Mouse (Mus musculus): ENCODE results near the gene Kmt5b. TPM values are rescaled to one million over a fixed set of nuclear protein-coding genes. Genes with fewer than 3 reads are reported as not detected.
A peak's percentile ranks its signal among the peaks of the same experiment; 100 is the strongest.

Gene Kmt5b
- total RNA-seq, 2 experiments from 2014 or later, result 50.7 to 52.3 TPM

DNA sequence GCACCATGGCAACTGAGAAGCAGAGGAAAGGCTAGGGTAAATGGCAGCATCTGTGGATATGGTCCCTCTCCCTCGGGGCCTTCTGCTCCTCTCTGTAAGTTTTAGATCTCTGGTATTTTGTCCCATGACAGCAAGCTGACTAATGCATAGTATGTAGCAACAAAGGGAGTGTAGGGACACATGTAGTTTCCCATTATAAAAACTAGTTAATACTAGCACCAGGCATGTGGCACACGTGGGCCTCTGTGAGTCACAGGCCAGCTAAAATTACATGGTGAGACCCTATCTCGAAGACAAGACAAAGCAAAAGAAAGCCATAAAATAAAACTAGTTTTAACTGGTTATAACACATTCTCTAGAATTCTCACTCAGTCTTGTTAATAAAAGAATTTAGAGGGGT is 71.7 kb downstream of the Kmt5b start:
- intact Hi-C loops (cut with DNase I), result no loop called here
- DNase-seq (ENCODE audit: low spot score in 2 of 2), result no peak

- intact Hi-C loops (cut with DNase I), result no loop called here
These were observed 72.5 kb downstream of the Kmt5b start for GRCm38 (mm10) chr19:3839686-3840085.

GRCm38 (mm10) chr19:3840214-3840651 is 73.0 kb downstream of the Kmt5b start:
- intact Hi-C loops (cut with DNase I), result no loop called here
- peak in 1 of 2 experiments; percentile 18 for DNase-seq (ENCODE audit: low spot score in 2 of 2)

More at GRCm38 (mm10) chr19:3839686-3840085, 72.5 kb downstream of the Kmt5b start:
- DNase-seq (ENCODE audit: low spot score in 2 of 2), result no peak

- DNase-seq (ENCODE audit: low spot score in 2 of 2), result no peak
- intact Hi-C loops (cut with DNase I), result no loop called here
These were observed 73.5 kb downstream of the Kmt5b start for GRCm38 (mm10) chr19:3840685-3841084.

DNA sequence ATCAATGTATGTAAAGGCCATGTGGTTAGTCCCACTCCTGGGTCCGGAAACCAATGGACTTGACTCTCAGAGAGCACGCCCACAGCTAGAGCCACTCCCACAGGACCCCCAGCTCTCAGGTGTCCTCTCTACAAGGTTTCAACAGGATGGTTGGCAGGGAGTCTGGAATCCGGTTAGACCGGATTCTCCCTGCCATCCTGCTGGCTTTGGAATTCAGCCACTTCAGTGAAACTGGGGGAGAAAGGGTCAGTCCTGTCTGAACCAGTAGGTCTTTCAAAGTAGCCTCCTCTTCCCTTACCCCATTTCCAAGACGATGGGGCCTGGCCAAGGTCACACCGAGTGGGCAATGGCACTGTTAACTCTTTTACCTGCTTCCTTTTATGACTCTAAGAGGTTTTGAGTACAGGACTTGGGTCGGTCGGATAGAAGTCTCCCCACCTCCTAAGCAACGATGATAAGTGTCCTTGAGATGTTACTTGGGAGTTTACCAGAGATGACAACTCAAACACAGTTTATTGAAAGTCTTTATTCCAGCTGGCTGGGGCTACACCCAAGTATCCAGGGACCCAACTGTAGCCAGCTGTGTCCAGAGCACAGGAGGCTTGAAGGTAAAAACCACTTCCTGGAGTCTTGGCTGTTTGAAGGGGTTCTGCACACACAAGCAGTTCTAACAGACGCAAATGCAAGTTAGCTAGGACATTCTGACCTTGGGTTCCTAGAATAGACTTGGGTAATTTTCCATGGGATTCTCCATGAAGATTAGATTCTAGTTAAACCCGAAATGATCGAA is 75.3 kb downstream of the Kmt5b start:
- DNase-seq (ENCODE audit: low spot score in 2 of 2), result no peak
- intact Hi-C loops (cut with DNase I), result no loop called here

DNA sequence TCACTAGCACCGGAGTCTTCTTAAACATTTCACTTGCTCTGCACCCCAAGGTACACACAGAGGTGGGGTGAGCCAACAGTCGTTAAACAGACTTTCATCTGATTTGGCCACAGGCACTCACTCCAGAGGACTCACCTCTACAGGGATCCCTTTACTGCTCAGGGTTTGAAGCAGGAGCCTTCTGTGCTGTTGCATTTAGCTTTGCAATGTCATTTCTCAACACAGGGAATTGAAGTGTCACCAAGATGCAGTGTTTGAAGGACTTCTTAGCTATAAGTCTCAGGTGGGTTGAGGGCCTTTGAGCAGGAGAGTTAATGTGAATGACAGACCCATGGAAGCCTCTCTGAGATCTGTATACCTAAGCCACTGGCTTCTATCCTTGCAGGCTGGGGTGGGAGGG is 76.4 kb downstream of the Kmt5b start:
- intact Hi-C loops (cut with DNase I), result no loop called here
- DNase-seq (ENCODE audit: low spot score in 2 of 2), result no peak

GRCm38 (mm10) chr19:3844836-3845235 is 77.6 kb downstream of the Kmt5b start:
- intact Hi-C loops (cut with DNase I), result no loop called here
- no peak for DNase-seq (ENCODE audit: low spot score in 2 of 2)

- DNase-seq (ENCODE audit: low spot score in 2 of 2), result no peak
- intact Hi-C loops (cut with DNase I), result no loop called here
These were observed 78.1 kb downstream of the Kmt5b start for GRCm38 (mm10) chr19:3845339-3845738.

DNA sequence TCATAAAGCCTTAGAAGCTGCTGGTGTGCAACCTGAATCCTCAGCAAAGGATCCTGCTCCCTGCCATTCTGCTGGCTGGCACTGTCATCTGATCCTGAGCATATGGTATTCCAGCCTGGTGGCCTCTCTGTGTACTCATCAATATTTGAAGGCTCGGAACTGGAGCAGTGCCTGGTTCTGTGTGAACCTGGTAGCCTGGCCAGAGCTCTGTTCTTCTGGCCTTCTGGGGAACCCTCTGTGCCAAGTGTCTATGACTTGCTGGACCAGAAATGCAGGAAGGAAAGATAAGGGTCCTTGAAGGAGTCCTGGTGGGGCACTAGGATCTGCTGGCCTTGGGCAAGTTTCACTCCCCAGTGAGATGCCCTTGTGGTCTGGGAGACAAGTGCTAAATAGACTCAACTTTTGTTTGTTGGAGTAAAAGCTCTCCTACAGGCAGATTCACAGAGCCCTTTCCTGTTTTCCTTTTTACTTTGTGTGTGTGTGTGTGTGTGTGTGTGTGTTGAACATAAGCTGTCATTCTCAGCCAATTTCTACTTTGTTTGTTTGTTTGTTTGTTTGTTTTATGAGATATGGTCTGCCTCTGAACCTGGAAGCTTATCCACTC is 78.7 kb downstream of the Kmt5b start:
- intact Hi-C loops (cut with DNase I), result no loop called here

GRCm38 (mm10) chr19:3846676-3847604 is 79.7 kb downstream of the Kmt5b start:
- intact Hi-C loops (cut with DNase I), result no loop called here
- no peak for DNase-seq (ENCODE audit: low spot score in 2 of 2)

More for the DNA sequence above, 78.7 kb downstream of the Kmt5b start:
- no peak for DNase-seq (ENCODE audit: low spot score in 2 of 2)

DNA sequence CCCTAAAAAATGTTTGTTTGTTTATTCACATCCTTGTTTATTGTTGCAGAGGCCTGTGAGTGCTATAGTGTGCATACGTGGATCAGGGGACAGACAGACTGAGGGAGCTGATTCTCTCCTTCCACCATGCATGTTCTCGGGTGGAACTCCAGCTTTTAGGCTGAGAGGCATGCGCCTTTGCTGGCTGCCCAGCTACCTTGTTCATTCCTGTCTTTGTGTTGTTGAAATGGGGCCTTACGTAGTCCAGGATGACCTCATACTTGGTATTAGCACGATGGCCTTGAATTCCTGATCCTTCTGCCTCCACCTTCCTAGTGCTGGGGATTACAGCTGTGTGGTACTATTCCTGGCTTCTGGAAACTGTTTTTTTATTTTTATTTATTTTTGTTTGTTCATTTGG is 80.5 kb downstream of the Kmt5b start:
- intact Hi-C loops (cut with DNase I), result no loop called here
- no peak for DNase-seq (ENCODE audit: low spot score in 2 of 2)

DNA sequence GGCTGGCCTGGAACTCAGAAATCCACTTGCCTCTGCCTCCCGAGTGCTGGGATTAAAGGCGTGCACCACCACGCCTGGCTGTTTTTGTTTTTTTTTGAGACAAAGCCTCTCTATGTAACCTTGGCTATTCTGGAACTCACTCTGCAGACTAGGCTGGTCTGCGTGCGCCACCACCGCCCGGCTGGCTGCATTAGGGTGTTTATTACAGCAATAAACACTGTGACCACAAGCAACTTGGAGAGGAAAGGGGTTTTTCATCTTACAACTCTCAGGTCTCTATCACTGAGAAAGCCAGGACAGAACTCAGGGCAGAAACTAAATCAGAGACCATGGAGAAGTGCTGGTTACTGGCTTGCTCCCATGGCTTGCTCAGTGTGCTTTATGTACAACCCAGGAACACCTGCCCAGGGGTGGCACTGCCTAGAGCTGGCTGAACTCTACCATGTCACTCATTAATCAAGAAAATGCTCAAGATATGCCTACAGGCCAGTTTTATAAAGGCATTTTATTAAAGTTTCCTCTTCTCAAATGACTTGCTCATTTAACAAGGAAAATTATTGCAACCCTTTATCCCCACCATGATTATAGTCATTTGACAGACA is 81.1 kb downstream of the Kmt5b start:
- intact Hi-C loops (cut with DNase I), result no loop called here
- DNase-seq (ENCODE audit: low spot score in 2 of 2), result no peak

GRCm38 (mm10) chr19:3849251-3849650 is 82.0 kb downstream of the Kmt5b start:
- intact Hi-C loops (cut with DNase I), result no loop called here
- DNase-seq (ENCODE audit: low spot score in 2 of 2), result no peak

- DNase-seq (ENCODE audit: low spot score in 2 of 2), result no peak
- intact Hi-C loops (cut with DNase I), result no loop called here
These were observed 82.9 kb downstream of the Kmt5b start for GRCm38 (mm10) chr19:3850076-3850475.

GRCm38 (mm10) chr19:3850847-3851469 is 83.7 kb downstream of the Kmt5b start:
- intact Hi-C loops (cut with DNase I), result loop anchor here (1.0 kb wide), 2 partner anchors 61 to 84 kb away; partner anchors contain the start of genes Kmt5b and Ndufs8
- peak in 1 of 2 experiments; percentile 22 for DNase-seq (ENCODE audit: low spot score in 2 of 2)

DNA sequence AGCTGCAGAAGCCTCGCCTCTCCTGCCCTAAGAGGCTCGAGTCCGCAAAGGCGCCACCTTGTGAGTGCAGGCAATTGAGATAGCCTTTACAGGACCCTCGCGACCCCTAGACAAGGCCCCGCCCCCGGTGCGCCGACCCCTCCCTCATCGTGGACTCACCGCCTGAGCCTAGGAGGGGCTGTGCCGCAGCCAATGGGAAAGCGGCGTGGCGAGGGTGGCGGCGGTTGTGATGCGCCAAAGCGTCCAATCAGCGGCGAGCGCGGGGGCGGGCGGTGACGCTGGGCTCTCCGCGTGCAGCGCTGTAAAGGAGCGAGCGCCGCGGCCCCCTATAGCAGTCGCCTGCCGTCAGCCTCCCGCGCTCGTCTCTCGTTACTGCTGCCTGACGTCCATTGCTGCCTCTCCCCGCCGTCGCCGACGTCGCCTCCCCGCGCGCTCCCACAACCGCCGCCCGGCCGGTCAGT is 84.3 kb downstream of the Kmt5b start, which contains the start of gene Chka:
Chka (plus strand) TSS at position 272 of the 461 bp plus-strand sequence.
- intact Hi-C loops (cut with DNase I), result loop anchor here (1.0 kb wide), 2 partner anchors 61 to 84 kb away; partner anchors contain the start of genes Kmt5b and Ndufs8

DNA sequence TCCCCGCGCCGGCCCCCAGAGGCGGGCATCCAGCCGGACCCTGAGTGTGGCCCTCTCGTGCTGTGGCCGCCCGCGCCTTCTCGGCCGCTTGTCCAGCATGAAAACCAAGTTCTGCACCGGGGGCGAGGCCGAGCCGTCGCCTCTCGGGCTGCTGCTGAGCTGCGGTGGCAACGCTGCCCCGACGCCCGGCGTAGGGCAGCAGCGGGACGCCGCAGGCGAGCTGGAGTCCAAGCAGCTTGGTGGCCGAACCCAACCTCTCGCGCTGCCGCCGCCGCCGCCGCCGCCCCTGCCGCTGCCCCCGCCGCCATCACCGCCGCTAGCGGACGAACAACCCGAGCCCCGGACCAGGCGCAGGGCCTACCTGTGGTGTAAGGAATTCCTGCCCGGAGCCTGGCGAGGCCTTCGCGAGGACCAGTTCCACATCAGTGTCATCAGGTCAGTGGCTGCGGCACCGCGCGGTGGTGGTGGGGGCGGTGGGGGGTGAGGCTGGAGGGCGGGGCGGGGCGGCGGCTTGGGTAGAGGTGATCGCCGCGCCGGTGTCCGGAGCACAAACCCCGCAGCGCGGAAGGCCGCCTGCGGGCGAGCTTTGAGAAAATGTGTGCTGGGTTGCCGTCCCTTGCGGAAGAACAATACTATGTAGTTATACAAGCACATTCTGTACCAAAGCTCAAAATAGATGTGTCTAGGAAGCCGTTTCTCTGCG is 84.9 kb downstream of the Kmt5b start:
- peak; percentile 56 to 59 for DNase-seq (ENCODE audit: low spot score in 2 of 2)
- intact Hi-C loops (cut with DNase I), result loop anchor here (1.0 kb wide), 2 partner anchors 60 to 85 kb away; partner anchors contain the start of genes Kmt5b and Ndufs8

More for the DNA sequence above, 84.3 kb downstream of the Kmt5b start, which contains the start of gene Chka:
- DNase-seq (ENCODE audit: low spot score in 2 of 2), result peak; percentile 99 to 100

- no peak for DNase-seq (ENCODE audit: low spot score in 2 of 2)
- intact Hi-C loops (cut with DNase I), result no loop called here
These were observed 85.9 kb downstream of the Kmt5b start for GRCm38 (mm10) chr19:3853121-3853520.
